Mouse (Mus musculus): ENCODE measurements around the gene Rfx2.

- TF ChIP-seq CTCF (IDR thresholded peaks at IDR 0.05; ENCODE audit: low read depth, low read length) (no peak), POLR2A (IDR thresholded peaks at IDR 0.05; ENCODE audit: borderline replicate concordance, low read depth, low read length) (no peak)
Measured at GRCm38 (mm10) chr17:56832918-56833317, 2.1 kb upstream of the Rfx2 start.

Data from bone marrow macrophage, adult 2 months (primary cell).